Mouse (Mus musculus) myocyte (in vitro differentiated cells): ENCODE results near the gene Zdhhc11.

Source experiments
- E2F4 ChIP-seq: IDR thresholded peaks from one replicate; pipeline ENCODE4 v1.6.1; 2011; ENCODE audit warnings: mild to moderate bottlenecking, control low read depth, moderate library complexity; ENCODE audit not compliant: insufficient read depth
- MAX ChIP-seq: IDR thresholded peaks from one replicate; pipeline ENCODE4 v1.6.1; 2011; ENCODE audit warnings: low read depth, mild to moderate bottlenecking, control low read depth
- MYOG ChIP-seq, 3 experiments: IDR thresholded peaks; one replicate each; pipeline ENCODE4 v1.6.1; 2011; ENCODE audit warnings: control low read depth in 2 of 3, low read depth in 2 of 3, mild to moderate bottlenecking in 2 of 3; ENCODE audit not compliant: insufficient read length in 2 of 3, control insufficient read depth in 1 of 3, insufficient read depth in 1 of 3
- POLR2A ChIP-seq: IDR thresholded peaks from one replicate; pipeline ENCODE4 v1.6.1; 2011; ENCODE audit warnings: low read depth, mild to moderate bottlenecking, control low read depth, moderate library complexity; ENCODE audit not compliant: insufficient read length
- POLR2AphosphoS2 ChIP-seq: IDR thresholded peaks from one replicate; pipeline ENCODE4 v1.6.1; 2011; ENCODE audit warnings: low read depth, control low read depth; ENCODE audit not compliant: insufficient read length
- TCF12 ChIP-seq: IDR thresholded peaks from one replicate; pipeline ENCODE4 v1.6.1; 2011; ENCODE audit warnings: mild to moderate bottlenecking, control low read depth; ENCODE audit not compliant: poor library complexity, insufficient read depth, severe bottlenecking
- USF1 ChIP-seq: IDR thresholded peaks from one replicate; pipeline ENCODE4 v1.6.1; 2011; ENCODE audit warnings: low read depth, mild to moderate bottlenecking, control low read depth, moderate library complexity

- TF ChIP-seq POLR2A (no peak), E2F4 (no peak), USF1 (no peak), MAX (no peak), POLR2AphosphoS2 (no peak), TCF12 (no peak), MYOG (IDR thresholded peaks at IDR 0.05; ENCODE audit: control insufficient read depth in 1 of 3, insufficient read depth in 1 of 3, insufficient read length in 2 of 3, low read depth in 2 of 3) (no peak)
These were observed 67.5 kb downstream of the Zdhhc11 start for GRCm38 (mm10) chr13:74031133-74031532.
